Mouse (Mus musculus) cerebellum, postnatal 10 days (tissue): Measurements from ENCODE around the gene Oog1.
"Not testable (repeated sequence)": the region's sequence is repeated elsewhere in the genome, so short reads cannot be mapped to it uniquely, and the experiment has no call there.

ENCODE experiments used
- DNase-seq, 2 experiments: peaks; one replicate each; pipeline ENCODE4 v3.0.0; 2021; ENCODE audit warnings: mixed read lengths in 2 of 2

Gene Oog1

GRCm38 (mm10) chr12:87602388-87602787 lies at the start of gene Oog1:
Gene Oog1 (plus strand): TSS chr12:87602688.
- not testable (repeated sequence) for DNase-seq

GRCm38 (mm10) chr12:87601388-87601787 lies 1.1 kb upstream of the Oog1 start:
- DNase-seq, result not testable (repeated sequence)

GRCm38 (mm10) chr12:87618569-87618968 lies 16.1 kb downstream of the Oog1 start, which contains the start of gene Gm4027:
Gene Gm4027 (plus strand): TSS chr12:87618869.
- DNase-seq, result not testable (repeated sequence)

- DNase-seq, result not testable (repeated sequence)
Observed at GRCm38 (mm10) chr12:87644520-87644919, 42.0 kb downstream of the Oog1 start, which contains the start of gene Gm16381. Gene Gm16381 (minus strand): TSS chr12:87644620.

DNA sequence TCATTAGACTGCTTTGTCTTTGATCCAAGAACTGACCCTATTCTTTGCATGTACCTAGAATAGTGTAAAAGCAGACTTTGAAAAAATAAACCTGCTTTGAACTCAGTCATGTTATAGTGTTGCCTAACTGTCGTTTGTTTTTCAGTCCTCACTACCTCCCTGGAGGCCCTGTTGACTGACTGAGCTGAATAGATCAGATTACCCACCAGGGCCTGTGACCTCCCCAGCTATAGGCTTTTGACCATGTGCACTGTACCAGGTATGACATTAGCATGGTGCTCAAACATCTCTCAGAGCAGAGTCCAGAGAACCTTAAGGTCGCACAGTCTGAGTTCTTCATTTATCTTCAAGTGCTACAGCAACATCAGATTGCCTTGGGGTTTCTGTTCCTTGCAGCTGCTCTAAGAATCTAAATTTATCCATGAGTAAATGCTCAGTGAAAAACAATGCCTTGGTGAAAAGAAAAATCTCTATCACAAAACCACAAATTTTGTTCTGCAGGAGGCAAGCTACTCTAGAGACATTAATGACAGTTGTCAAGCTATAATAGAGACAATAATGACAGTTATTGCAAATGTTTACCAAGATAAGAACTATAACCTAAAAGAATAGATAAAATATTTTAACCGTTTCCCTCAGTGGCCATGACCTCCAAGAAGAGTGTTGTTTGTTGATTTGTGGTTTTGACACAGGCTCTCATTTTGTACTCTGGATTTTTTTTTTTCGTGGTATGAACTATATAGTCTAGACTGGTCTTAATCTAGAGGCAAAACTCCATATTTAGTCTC lies 50.6 kb downstream of the Oog1 start:
- DNase-seq, result not testable (repeated sequence)
